Mouse (Mus musculus): Measurements from ENCODE around the gene Sf3a2. TPM values are rescaled to one million over a fixed set of nuclear protein-coding genes. Genes with fewer than 3 reads are reported as not detected.

Sf3a2 gene
- total RNA-seq (2021): 10 to 100 TPM; 79.5 to 79.9 TPM
- long read RNA-seq, experiment 1, transcript Sf3a2-203 (9 exons, 2,213 nt): major isoform, 46 of 64 reads
- long read RNA-seq, experiment 1, partial matches to known transcripts: 2 of 64 reads
- long read RNA-seq, experiment 1, other reads (novel, unspliced or antisense): 15 of 64 reads
- long read RNA-seq, experiment 2, transcript Sf3a2-203 (9 exons, 2,213 nt): major isoform, 5 of 20 reads
- long read RNA-seq, experiment 2, partial matches to known transcripts: 2 of 20 reads
- long read RNA-seq, experiment 2, other reads (novel, unspliced or antisense): 12 of 20 reads

DNA sequence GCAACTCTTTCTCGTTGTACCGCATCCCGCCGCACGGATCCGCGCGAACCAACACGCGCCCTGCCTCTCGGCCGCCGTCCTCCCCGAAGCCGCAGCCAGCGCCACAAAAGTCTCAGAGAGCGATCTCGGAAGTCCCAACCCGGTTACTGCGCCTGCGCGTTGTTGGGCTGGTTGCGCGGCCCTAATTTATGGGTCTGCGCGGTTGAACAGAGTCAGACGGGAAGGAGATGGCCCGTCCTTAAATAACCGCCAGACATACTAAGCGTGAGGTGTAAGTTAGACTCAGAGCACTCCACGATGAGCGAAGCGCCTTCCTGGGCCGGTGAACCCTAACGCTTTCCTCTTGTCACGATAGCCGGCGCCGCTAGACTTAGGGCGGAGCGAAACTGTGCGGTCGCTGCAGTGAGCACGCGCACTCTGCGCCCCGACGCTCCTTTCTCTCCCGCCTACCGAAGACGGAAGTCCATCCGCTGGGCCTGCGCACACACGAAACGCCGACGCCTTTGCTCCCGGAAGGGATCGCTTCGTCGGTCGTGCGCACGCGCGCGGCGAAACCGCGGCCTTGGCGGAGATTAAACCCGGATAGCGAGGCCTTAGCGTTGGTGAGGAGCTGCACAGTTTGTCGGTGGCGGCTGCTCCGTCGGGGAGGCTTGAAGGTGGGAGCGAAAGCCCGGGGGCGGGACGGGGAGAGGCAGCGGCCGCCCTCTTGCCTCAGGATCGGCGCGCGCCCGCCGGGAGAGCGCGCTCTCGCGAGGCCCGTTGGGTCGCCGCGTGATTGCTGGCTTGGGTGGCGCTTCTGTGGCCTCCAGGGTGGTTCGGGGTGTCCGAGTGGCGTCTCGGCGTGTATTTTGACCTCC, at the start of gene Sf3a2, which contains the start of gene Plekhj1:
TSS of gene Sf3a2 (plus strand) at position 49 of the 857 bp plus-strand sequence.
TSS of gene Plekhj1 (minus strand) at position 477 of the 857 bp plus-strand sequence.
- DNase-seq (ENCODE audit: low spot score in 2 of 2): peak; percentile 84 to 87

DNA sequence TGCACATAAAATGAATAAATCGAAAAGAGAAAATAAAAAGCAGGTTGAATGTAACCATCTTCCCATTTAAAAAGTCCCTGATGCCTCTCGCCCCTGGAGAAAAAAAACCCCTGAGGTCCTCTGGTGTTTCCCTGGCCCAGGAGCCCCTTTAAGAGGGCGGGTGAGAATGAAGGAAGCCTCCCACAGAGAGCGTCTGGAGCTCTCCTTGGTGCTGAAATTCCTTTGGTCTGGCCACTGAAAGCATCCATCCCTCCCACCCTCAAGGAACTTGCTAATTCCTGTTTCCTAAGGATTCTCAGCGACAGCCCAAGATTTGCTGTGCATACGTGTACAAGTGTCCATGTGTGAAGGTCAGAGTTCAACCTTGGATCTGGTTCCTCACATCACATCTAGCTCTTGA, 49.4 kb upstream of the Sf3a2 start:
- no peak for DNase-seq (ENCODE audit: low spot score in 2 of 2)

DNA sequence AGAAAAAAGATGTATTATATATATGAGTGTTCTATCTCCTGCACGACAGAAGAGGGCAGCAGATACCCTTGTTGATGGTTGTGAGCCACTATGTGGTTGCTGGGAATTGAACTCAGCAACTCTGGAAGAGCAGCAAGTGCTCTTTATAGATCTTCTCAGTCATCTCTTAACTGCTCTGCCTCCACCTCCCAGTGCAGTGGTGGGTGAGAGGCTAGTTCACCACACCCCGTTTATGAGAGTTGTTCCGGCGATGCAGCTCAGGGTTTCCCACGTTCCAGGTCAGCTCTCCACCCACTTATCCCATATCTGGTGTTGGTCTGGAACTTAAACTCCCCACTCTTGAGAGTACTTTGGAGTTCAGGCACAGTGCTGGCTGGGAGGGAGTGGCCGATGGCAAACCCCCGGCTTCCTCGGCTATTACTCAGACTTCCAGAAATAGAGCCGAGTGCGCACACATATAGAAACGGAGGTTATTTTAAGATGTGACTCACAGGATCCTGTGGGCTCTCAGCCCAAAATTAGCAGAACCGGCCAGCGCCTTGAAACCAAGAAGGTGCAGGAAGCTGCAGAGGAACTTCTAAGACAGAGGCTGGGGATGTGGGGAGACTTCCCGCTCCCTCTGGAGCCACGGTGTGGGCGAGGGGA, 46.7 kb upstream of the Sf3a2 start:
- DNase-seq (ENCODE audit: low spot score in 2 of 2): no peak

DNA sequence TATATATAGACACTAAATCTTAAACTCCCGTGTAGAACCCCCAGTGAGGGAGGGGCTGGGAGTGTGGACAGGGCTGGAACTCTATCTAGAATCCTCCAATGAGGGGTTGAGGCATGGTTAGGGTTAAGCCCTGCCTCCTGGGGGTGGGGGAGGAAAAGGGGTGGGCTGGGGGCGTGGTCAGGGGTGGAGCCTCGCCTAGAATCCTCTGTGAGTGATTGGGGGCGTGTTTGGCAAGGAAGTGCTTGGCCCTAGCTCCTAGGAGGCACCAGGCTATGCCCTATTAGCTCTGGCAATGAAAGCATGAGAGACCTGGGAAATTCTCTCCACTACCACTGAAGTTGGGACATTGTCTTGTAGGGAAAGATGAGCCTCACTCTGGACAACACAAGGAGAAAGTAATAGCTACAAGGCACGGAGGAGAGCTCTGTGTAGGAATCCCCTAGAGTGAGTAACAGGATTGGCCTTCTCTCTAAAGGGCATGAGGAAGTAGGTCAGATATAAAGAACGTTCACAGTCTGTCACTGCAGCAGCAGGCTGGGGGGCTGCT, 45.8 kb upstream of the Sf3a2 start:
- peak in 1 of 2 experiments; percentile 72 for DNase-seq (ENCODE audit: low spot score in 2 of 2)

DNA sequence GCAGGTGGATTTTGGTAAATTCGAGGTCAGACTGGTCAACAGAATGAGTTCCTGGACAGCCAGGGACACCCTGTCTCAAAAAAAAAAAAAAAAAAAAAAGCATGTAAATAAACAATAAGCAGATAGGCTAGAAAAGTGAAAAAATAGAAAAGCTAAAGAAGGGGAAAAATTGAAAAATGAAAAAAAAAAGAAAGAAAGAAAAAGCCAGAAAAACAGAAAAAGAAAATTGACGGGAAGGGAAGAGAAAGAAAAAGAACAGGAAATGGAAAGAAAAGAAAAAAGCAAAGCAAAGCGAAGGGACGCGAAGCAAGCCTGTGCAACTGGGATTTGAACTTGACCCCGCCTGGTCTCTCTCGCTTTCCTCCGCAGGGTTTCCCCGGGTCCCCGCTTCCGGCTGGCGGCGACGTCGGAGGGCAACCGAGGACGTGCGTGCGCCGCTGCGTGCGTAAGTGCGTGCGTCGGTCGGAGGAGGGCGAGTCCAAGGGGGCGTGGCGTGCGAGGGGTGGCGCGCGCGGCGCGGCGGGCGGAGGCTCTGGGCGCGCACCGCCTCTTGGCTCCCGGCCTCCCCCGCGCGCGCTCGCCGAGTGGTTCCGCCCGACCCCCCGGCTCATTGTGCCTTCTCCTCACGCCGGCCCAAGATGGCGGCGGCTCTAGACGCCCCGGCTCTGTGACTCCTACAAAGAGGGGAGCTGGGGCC, 43.3 kb upstream of the Sf3a2 start, which contains the start of gene Dot1l:
TSS of gene Dot1l (plus strand) at position 613 of the 697 bp plus-strand sequence.
- peak; percentile 95 to 97 for DNase-seq (ENCODE audit: low spot score in 2 of 2)

DNA sequence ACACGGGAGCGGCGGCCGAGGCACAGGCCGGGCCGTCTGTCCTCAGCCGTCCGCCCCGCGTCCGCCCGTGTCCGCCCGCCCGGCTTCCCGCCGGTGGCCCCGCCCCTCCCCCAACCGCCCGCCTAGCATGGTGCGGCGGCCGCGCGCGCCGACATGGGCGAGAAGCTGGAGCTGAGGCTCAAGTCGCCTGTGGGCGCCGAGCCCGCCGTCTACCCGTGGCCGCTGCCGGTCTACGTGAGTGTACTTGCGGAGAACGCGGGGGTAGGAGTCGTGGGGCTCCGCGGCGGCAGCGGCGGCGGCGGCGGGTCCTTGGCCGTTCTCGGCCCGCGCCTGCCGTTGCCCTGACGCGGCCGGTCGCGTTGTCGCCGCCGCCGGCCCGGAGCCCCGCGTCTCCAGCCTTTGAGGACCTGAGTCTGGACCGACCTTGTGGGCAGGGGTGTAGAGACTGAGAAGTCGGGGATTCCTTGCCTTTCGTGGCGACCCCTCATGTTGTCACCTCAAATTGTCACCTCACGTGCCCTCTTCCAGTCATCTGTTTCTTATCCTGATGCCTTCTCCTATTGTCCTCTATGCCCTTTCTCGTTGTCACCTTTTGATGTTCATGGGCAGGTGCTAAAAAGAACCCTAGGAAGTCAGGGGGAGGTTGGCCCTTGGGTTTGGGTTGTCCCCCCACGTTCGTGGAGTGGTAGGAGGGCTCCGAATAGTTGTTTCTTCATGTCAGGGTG, 42.5 kb upstream of the Sf3a2 start:
- no peak for DNase-seq (ENCODE audit: low spot score in 2 of 2)

DNA sequence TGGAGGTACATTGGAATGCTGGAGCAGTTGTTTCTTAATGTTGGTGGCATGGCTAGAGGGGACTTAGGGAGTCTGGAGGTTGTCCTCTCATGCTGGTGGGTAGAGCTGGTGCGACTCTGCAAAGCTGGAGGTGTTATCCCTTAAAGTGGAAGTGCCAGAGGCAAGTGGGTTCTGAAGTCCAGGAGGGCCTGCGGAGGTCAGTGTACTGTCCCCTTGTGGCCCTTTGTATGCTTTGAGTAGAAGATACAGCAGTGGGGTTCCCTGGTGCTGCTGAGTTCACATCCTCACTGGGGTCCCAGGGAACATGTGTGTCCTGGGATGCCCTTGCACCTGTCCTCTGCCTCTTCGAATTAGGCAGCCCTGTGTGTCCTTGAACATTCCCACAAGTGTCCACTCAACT, 41.9 kb upstream of the Sf3a2 start:
- no peak for DNase-seq (ENCODE audit: low spot score in 2 of 2)

DNA sequence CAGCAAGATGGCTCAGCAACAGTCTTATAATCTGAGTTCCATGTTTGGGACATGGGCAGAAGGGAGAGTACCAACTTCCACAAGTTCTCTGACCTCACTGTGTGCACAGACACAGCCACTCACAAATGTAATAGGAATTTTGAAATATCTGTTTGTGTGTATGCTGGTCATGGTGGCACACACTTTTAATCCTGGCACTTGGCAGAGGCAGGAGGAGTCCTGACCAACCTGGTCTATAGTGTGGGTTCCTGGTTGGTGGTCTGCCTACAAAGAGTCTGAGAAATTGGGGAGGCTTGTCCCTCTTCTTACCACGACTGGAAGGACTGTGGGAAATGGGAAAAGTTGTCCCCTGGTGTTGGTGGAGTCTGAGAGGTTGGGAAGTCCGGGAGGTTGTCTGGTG, 41.5 kb upstream of the Sf3a2 start:
- DNase-seq (ENCODE audit: low spot score in 2 of 2): no peak

DNA sequence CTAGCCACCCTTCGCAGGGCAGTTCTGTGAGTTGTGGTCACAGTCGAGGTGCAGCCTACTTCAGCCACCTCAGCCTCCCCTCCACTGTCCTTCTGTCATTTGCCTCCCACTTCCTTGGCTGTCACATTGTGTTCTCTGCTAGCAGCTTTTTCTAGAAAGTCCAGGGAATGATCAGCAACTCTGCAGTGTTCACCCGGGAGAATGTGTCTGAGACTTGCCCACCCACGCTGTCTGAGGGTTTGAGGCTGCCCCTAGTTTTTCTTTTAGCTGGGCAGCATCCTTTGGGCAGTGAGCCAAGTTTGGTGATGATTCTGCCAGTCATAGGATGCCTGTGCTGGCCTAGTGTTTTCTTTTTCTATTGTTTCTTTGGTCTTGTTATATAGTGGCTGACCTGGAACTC, 41.0 kb upstream of the Sf3a2 start:
- DNase-seq (ENCODE audit: low spot score in 2 of 2): no peak

DNA sequence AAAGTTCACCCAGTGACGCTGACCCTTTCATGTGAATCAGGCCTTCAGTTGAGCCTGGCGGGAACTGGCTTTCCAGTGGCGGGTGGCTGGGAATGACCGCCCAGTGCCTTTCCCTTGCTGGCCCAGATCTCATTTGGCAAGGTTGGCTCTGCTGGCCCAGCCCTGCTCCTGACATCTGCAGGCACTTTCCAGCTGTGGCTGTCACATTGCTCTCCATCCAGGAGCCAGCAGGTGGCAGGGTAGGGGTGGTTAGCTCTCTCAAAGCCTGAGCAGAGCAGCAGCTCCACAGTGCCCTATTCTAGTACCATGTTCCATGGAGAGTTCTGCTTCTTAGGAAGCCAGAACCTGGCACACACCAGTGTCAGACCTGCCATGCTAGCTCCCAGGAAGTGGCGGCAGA, 40.3 kb upstream of the Sf3a2 start:
- DNase-seq (ENCODE audit: low spot score in 2 of 2): peak in 1 of 2 experiments; percentile 65

DNA sequence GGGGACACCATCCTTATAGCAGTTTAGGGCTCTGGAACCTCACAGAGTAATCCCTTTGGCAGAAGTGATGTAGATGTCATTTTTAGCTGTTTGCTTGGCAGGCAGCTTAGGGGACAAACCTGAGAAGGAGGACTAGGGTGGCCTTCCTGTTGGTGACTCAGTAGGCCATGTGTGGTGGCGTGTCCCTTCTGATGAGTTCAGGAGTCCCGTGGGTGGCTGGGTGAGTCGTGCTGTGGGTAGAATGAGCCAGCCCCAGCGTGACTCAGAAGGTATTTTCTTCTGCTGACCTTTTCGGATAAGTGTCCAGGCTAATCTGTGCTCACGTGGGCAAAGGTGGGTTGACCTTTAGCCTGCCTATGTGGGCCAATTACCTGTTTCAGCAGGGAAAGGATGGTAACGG, 39.3 kb upstream of the Sf3a2 start:
- DNase-seq (ENCODE audit: low spot score in 2 of 2): no peak

DNA sequence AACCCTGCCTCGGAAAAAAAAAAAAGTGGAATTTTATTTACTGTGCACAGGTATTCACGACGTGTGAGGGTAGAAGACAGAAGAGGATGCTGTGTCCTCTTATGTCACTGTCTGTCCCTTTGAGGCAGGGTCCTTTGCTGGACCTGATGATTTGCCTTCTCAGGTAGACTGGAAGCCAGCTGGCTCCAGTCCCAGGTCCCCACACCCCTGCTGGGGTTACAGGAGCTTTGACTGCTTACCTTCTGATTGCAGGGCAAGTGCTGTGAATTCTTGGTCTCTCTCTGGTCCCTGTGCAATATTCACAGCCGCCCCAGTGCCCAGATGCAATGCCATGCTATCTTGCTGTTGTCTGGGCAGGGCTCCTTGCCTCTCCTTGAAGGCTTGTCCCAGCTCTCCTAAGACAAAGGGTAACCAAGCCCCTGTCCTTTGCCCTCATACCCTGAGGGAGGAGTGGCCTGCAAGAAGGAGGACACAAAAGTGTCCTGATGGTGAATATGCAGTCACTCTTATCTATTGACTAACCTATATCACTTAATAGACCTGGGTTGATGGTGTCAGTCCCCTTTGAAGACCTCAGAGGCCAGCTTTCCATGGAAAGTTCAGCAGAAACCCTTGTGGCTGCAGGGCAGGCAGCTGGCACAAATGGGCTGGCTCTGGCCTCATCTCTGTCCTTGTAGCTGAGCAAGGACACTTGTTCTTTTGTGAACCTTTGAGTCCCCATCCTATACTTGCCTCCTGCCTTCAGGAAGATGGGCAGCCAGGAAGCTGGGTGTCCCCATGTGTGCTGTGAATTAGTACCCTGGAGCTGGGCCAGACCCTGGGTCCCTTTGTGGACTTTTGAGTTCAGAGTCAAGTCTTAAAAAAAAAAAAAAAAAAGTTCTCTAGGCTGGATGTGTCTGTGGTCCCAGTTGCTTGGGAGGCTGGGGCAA, 37.1 kb upstream of the Sf3a2 start:
- no peak for DNase-seq (ENCODE audit: low spot score in 2 of 2)

DNA sequence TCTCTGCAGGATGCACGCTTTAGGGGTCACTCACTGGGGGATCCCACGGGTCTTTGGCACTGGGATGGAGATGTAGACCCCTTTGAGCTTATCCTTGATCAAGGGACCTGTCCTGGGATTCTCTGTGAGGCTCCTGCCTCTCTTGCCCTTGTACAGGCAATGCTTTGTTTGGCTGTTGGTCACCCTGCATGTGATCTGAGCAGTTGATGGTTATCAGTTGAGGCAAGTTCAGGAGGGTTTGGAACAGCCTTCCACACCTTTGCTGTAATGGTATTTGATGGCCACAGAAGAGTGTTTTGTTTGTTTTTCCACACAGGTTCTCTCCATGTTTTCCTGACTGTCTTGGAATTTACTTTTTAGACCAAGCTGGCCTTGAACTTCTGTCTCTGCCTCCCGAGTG, 36.2 kb upstream of the Sf3a2 start:
- no peak for DNase-seq (ENCODE audit: low spot score in 2 of 2)

DNA sequence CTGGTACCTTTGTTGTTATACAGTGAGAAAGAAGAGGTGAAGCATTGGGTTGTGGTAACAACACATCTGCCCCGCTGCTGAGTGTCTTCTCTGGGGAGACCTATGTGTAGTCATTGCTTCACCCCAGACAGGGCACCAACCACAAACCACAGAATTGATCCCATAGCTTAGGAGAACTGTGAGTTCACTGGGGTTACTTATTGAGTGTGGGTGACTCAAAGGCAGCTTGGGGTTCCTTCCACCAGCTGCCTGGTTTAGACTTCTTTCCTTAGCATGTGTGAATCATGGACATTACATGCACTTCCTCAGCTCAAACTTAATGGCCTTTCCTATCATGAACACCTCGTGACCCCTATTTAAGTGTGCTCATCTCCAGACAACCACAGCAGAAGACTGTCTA, 34.5 kb upstream of the Sf3a2 start:
- no peak for DNase-seq (ENCODE audit: low spot score in 2 of 2)

DNA sequence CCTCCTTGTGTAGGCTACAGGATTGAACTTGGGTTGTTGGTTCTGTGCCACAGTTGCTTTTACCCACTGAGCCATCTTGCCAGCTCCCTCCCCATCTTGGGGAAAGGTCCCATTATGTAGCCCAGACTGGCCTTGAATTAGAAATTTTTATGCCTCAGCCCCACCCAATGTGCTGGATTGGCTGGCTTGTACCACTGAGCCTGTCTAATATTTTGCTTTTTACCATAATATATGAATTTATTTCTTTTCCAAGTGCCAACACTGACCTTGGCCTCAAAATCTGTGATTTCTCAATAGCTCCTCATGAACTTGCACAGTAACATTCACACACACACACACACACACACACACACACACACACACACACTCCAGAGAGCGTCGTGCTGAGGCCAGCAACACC, 32.3 kb upstream of the Sf3a2 start:
- DNase-seq (ENCODE audit: low spot score in 2 of 2): no peak

DNA sequence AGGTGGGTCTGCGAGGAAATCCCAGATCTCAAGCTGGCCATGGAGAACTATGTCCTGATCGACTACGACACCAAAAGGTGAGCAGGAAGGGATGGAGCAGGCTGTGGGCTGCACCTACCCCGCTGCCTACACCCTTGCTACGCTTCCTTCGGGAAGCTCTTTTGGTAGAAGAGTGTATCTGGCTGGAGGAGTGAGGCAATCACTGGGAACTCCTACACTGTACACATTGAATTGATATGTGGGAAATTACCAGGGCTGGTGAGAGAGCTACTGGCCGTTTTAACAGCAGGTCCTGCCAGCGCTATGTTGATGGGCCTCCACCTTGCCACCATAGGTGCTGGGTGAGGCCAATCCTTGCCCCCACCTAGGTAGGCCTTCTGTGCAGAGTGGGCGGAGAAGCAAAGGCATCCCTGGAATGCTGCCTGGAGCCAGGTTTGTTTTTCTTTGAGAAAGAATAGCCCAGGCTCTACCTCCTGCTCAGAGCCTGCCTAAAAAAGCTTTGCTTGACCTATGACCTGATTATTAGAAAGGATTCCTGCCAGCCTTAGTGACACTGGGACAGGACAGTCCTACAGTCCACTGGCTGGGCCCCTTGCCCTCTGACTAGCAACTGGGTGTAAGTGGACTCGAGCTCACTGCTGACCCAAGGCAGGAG, 31.7 kb upstream of the Sf3a2 start:
- DNase-seq (ENCODE audit: low spot score in 2 of 2): no peak

DNA sequence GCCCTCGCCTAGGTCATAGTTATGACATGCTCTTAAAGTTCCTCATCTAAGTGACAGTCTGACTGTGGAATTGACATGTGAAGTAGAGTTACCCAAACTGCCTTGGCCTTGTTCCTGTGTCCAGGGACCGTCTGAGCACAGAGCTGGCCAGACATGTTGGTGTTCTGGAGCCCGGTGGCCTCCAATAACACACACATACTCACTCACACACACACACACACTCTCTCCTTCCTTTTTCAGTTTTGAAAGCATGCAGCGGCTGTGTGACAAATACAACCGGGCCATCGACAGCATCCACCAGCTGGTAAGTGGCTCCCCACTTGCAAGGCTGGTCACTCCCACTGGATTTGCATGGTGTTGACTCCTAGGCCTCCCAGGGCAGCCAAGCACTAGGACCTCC, 29.6 kb upstream of the Sf3a2 start:
- DNase-seq (ENCODE audit: low spot score in 2 of 2): no peak

DNA sequence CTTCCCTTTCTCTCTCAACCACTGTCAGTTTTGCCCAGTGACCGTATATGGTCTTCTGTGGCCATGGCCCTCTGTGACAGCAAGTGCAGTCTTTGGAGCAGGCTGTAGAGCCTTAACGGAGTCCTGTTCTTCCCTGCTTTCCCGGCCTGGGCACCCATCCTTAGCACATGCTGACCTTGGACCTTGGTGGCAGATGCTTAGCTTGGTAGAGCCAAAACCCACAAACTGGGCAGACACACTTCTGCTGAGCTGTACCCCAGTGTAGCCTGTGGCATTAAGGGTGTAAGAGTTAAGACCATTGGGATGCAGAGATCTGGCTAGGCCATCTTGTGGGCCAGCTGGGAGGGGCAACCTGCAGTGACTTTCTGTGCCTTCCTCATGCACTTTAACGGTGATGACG, 24.2 kb upstream of the Sf3a2 start:
- no peak for DNase-seq (ENCODE audit: low spot score in 2 of 2)

DNA sequence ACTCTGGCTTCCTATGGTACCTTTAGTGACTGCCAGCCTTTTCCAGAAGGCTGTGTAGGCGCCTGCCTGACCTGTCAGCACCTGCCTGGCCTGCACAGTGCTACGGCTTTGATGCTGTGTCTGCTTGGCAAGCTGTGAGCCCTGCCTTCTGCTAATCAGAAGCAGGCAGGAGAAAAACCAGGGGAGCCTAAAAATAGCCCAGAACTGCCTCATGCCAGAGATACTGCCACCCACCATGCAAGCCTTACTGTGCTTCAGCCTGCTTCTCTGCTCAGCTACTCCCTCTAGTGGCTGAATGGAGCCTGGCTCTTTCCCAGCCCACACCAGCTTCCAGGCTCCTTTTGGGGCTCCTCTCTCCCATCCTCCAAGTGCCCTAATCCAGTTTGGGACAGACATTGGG, 23.4 kb upstream of the Sf3a2 start:
- peak; percentile 55 to 65 for DNase-seq (ENCODE audit: low spot score in 2 of 2)
